Mouse (Mus musculus) liver, embryonic 12.5 days (tissue): ENCODE measurements at regions not wholly inside any gene's neighbourhood (a gene's known extent, or its start where the extent isn't known, plus 50 kb on each side); places are given as distances from the start of the nearest gene placed in this dataset.

Experiments used
- ATAC-seq: fragments of 200-750 bp; cut with Nextera tagmentation; 2 replicates; pipeline ENCODE4 v1.8.0; 2017; ENCODE audit warnings: moderate number of reproducible peaks, mild to moderate bottlenecking, moderate library complexity
- H3K27ac ChIP-seq: fragments of 300-500 bp; sonication (generic); 2 replicates; pipeline ENCODE4 v1.5.1; 2016; ENCODE audit warnings: mild to moderate bottlenecking
- H3K27me3 ChIP-seq: fragments of 300-500 bp; sonication (generic); replicated peaks from 2 replicates; pipeline ENCODE4 v1.6.1; 2016; ENCODE audit warnings: mild to moderate bottlenecking, moderate library complexity
- H3K36me3 ChIP-seq: fragments of 300-500 bp; sonication (generic); 2 replicates; pipeline ENCODE4 v1.6.1; 2016; ENCODE audit warnings: mild to moderate bottlenecking, moderate library complexity
- H3K4me1 ChIP-seq: fragments of 300-500 bp; sonication (generic); 2 replicates; pipeline ENCODE4 v1.6.1; 2016
- H3K4me2 ChIP-seq: fragments of 300-500 bp; sonication (generic); 2 replicates; pipeline ENCODE4 v1.6.1; 2016; ENCODE audit warnings: mild to moderate bottlenecking, moderate library complexity
- H3K4me3 ChIP-seq: fragments of 300-500 bp; sonication (generic); 2 replicates; pipeline ENCODE4 v1.5.1; 2016; ENCODE audit warnings: mild to moderate bottlenecking, moderate library complexity
- H3K9ac ChIP-seq: fragments of 300-500 bp; sonication (generic); 2 replicates; pipeline ENCODE4 v1.6.1; 2016; ENCODE audit warnings: mild to moderate bottlenecking, moderate library complexity
- H3K9me3 ChIP-seq: fragments of 300-500 bp; sonication (generic); replicated peaks from 2 replicates; pipeline ENCODE4 v1.6.1; 2016; ENCODE audit warnings: mild to moderate bottlenecking, moderate library complexity
- WGBS: fragments of 180-500 bp; shearing (Covaris S2); methylation state at CpG from one replicate; pipeline ENCODE4 v1.1.7; 2016; ENCODE audit not compliant: insufficient replicate concordance; 5-methylcytosine and 5-hydroxymethylcytosine counted together

DNA sequence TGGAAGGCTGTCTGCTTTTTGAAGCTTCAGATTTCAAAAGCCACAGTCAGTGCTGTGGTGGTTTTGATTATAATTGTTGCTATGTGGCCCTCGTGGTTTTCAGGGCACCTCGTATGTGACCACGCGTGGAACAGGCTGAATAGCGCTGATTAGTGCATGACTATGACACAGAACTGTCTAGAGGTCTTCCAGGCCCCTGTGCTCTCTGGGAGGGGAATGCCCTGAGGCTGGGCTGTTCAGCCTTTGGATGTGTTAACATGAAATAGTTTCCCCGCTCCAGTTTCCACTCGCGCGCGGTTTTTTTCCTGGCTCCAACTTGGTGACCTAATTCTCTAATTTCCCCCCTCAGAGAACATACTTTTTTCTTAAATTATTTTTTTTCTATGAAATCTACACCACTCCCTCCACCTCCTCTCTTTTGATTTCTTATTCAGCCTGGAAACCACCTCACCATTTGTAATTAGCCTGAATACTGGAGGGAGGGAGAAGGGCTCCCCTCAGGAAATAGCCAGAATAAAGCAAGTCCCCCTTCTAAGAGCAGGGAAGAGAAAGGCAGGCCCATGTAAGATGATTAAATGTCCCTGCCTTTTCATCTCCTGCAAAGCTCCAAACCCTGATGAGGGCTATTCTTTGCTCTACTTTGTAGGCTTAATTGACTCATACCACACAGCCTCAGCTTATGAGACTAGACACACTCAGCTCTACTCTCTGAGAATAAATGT, 156.0 kb upstream of the Btg1 start:
- Histone ChIP-seq H3K9ac (no peak overlapping the region), H3K4me3 (no peak overlapping the region), H3K9me3 (no peaks in the 10 kb centered on the region), H3K4me2 (no peak overlapping the region), H3K4me1 (no peaks in the 10 kb centered on the region), H3K27me3 (no peaks in the 10 kb centered on the region), H3K27ac (no peak overlapping the region), H3K36me3 (no peaks in the 10 kb centered on the region)
- no peak for ATAC-seq
- 71% methylated on average over 10 of the region's 10 CpGs for WGBS

DNA sequence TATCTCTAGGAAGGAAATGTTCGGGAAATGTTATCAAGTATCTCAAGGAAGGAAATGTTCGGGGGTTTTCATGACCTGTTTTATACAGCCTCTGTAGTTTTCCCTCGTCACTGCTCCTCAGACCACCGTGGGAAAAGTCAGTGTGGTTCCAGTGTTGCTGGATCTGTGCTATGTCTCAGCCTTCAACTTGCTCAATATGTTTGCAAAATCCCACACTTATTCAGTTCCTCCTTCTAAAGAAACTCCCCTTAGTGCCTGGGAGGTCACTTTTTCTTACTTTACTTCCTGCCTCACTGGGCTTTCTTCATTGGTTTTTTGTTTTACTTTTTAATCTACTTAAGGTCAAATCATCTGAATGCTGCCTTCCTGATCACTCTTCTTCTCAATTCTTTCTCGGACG, 150.8 kb upstream of the Btg1 start:
- Histone ChIP-seq H3K9me3 (no peaks in the 10 kb centered on the region), H3K27me3 (no peaks in the 10 kb centered on the region), H3K4me2 (no peak overlapping the region), H3K9ac (no peak overlapping the region), H3K36me3 (no peaks in the 10 kb centered on the region), H3K4me3 (no peak overlapping the region), H3K27ac (no peak overlapping the region), H3K4me1 (no peaks in the 10 kb centered on the region)
- WGBS: 51% methylated on average over 6 of the region's 6 CpGs
- no peak for ATAC-seq

DNA sequence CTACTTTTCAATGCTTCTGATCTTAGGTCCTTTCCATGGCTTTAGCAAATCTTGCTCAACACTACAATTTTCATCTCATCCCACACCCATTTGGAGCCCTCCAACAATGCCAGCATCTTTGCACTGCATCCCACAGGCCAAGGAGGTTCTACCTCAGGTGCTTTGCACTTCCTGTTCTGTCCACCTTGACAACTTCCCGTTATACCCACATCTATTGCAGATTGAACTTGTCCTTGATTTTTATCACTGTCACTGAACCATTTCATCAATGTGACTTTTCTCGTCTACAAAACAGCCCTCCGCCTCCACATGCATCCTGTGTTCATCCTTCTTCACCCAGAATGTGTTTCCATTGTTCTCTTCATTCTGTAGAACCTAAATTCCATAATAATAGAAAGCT, 150.0 kb upstream of the Btg1 start:
- Histone ChIP-seq H3K27me3 (no peaks in the 10 kb centered on the region), H3K4me3 (no peak overlapping the region), H3K9me3 (no peaks in the 10 kb centered on the region), H3K27ac (no peak overlapping the region), H3K9ac (no peak overlapping the region), H3K36me3 (no peaks in the 10 kb centered on the region), H3K4me1 (no peaks in the 10 kb centered on the region), H3K4me2 (no peak overlapping the region)
- no peak for ATAC-seq
- WGBS: 69% methylated on average over 3 of the region's 3 CpGs

DNA sequence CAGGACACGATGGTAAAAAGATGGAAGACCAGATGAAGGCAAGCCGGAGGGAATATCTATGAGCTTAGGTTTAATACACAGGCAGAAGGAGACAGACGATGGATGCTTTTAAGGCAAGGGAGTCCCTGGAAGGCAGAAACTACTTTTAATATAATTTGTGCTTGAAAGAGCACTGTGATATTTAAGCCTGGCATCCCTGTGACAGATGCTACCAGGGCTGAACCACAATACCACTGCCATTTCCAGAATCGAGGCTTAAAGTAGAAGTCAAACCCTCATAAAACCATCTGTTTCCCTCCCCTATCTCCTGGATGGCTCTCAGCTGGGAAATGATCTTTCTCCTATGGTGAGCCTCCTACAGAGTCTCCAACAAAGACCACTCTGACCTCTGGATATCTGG, 149.1 kb upstream of the Btg1 start:
- 65% methylated on average over 4 of the region's 4 CpGs for WGBS
- H3K9ac ChIP-seq: no peak overlapping the region
- H3K27ac ChIP-seq: no peak overlapping the region
- no peaks in the 10 kb centered on the region for H3K36me3 ChIP-seq
- H3K27me3 ChIP-seq: no peaks in the 10 kb centered on the region
- ATAC-seq: no peak
- H3K4me3 ChIP-seq: no peak overlapping the region
- no peaks in the 10 kb centered on the region for H3K9me3 ChIP-seq
- H3K4me1 ChIP-seq: no peaks in the 10 kb centered on the region
- H3K4me2 ChIP-seq: no peak overlapping the region

DNA sequence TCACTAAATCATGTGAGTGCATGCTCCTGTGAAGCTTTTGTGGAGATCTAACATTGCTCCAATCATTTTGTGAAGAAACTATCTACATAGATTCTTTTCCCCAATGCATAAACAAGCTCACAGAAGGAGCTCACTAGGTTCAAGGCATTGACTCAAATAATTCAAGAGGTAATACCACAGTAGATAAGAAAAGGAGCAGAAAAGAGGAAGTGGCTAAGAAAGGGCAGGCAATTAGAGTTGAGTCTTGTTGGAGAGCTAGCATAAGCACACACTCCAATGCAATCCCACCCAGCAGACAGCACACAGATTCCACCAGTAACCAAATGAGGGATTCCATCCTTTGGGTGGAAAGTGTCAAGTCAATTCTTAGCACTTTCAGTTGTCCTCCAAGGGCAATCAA, 145.3 kb upstream of the Btg1 start:
- no peak overlapping the region for H3K4me2 ChIP-seq
- H3K27ac ChIP-seq: no peak overlapping the region
- ATAC-seq: no peak
- no peaks in the 10 kb centered on the region for H3K9me3 ChIP-seq
- no peaks in the 10 kb centered on the region for H3K36me3 ChIP-seq
- no peaks in the 10 kb centered on the region for H3K27me3 ChIP-seq
- H3K9ac ChIP-seq: no peak overlapping the region
- H3K4me1 ChIP-seq: no peaks in the 10 kb centered on the region
- no peak overlapping the region for H3K4me3 ChIP-seq

DNA sequence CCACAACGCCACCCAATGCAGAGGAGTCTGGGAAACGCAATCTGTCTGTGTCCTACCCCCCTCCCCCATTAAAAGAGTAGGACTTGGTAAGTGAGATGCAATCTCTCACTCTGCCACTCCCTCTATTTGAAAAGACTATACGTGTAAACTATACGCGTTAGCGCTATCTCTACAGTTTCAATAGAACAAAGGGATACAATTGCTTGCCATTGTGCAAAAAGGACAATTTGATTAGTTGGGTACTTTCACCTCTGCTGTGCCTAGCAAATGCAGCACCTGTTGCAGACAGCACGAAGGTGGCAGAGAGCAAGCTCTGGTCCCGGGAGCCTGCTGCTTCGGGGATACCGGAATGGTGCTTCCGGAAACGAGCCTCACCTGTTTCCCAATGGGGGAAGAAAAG, 137.5 kb upstream of the Btg1 start:
- Histone ChIP-seq H3K4me3 (no peak overlapping the region), H3K36me3 (no peaks in the 10 kb centered on the region), H3K27me3 (no peaks in the 10 kb centered on the region), H3K4me1 (no peaks in the 10 kb centered on the region), H3K4me2 (no peak overlapping the region), H3K27ac (no peak overlapping the region), H3K9me3 (no peaks in the 10 kb centered on the region), H3K9ac (no peak overlapping the region)
- 75% methylated on average over 12 of the region's 12 CpGs for WGBS
- ATAC-seq: no peak

DNA sequence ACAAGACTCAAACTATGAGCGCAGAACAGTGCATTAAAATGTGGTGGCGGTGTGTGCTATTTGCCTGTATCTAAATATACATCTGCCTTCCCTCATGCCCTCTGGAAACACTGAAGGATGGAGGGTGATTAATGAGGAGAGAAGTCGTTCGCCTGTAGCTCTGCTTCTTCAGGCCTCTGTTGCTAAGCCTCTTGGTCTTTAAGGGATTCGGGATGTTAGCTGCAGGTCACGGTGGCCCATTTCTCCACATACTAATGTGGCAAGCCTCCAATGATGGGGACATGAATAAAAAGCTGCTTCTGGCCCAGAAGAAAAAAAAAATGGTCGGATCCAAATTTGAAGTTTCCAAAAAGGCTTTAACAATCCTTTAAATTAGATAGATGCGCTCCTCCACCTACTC, 137.0 kb upstream of the Btg1 start:
- Histone ChIP-seq H3K27ac (no peak overlapping the region), H3K4me1 (no peaks in the 10 kb centered on the region), H3K4me2 (no peak overlapping the region), H3K4me3 (no peak overlapping the region), H3K36me3 (no peaks in the 10 kb centered on the region), H3K27me3 (no peaks in the 10 kb centered on the region), H3K9me3 (no peaks in the 10 kb centered on the region), H3K9ac (no peak overlapping the region)
- 71% methylated on average over 8 of the region's 8 CpGs for WGBS
- ATAC-seq: no peak

DNA sequence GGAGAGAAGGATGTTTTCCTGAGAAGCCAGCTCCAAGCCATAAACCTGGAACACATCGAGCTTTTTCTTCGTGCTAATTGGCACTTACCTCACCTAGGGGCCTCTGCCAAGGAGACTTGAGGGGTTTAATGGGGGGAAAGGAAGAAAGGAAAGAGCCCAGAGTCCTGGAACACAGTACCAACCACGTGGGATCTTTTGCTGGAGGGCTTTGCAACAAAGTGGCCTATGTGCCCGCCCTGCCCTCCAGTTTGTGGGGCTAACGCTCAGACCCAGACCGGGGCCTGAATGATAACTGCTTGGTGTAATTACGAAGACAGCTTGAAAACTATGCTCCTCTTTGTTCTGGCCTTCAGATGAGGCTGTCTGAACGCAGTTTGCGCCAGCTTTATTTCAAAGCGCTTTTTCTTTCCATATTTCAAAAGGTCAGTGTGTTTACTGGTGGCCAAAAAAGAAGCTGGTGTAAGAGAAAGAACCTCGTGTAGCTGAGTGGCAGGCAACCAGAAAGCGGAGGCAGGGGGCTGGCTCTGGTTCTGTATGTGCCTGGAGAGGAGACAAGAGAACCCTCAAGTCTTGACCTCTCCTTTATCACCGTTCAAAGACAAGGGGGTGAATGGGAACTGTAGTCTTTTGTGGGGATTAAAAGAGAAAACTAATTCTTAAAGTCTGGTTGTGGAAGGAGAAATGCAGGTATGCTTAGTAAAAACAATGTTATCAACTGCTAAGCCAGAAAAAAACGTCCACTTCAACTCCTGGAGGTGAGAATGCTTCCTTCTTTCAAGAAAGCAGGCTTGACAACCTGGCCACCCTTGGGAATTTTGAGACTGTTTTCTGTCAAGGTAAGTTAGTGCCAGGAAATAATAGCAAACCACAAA, 136.1 kb upstream of the Btg1 start:
- no peaks in the 10 kb centered on the region for H3K9me3 ChIP-seq
- WGBS: 66% methylated on average over 14 of the region's 14 CpGs
- ATAC-seq: no peak
- H3K9ac ChIP-seq: no peak overlapping the region
- H3K4me2 ChIP-seq: no peak overlapping the region
- no peaks in the 10 kb centered on the region for H3K4me1 ChIP-seq
- H3K27ac ChIP-seq: no peak overlapping the region
- H3K36me3 ChIP-seq: no peaks in the 10 kb centered on the region
- H3K4me3 ChIP-seq: no peak overlapping the region
- no peaks in the 10 kb centered on the region for H3K27me3 ChIP-seq

DNA sequence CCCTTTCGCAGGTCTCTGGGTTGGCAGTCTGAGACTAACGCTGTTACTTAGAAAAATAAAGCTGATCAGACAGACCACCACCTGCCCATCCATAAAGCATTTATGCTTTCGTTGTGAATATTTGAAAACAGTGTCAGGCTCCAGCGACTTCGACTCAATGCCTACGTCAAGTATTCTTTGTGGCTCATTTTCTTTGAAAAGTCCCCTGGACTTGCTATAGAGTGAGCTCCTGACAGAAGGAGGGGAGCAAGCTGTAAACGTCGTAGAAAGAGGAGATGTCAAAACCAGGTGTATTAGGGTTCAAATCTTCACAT, 135.5 kb upstream of the Btg1 start:
- WGBS: 78% methylated on average over 8 of the region's 8 CpGs
- ATAC-seq: no peak
- no peaks in the 10 kb centered on the region for H3K9me3 ChIP-seq
- no peaks in the 10 kb centered on the region for H3K4me1 ChIP-seq
- no peaks in the 10 kb centered on the region for H3K36me3 ChIP-seq
- H3K9ac ChIP-seq: no peak overlapping the region
- no peaks in the 10 kb centered on the region for H3K27me3 ChIP-seq
- H3K4me3 ChIP-seq: no peak overlapping the region
- no peak overlapping the region for H3K27ac ChIP-seq
- no peak overlapping the region for H3K4me2 ChIP-seq

DNA sequence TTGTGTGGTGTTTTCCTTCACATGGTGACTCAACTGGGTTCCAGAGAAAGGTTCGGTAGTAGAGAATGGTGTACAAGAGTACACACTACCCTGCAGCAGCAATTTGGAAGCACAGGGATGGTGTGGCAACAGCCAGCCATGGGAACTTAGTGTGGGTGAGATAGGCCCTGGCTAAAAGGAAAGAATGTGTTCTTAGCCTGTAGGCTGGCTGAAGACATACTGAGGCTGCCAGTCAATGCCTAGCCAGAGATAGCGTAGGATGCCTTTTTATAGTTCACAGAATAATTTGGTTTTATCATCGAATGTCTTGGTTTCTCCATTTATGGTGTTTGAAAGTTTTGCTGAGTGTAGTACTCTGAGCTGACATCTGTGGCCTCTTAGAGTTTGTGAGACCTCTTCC, 130.1 kb upstream of the Btg1 start:
- no peak overlapping the region for H3K4me3 ChIP-seq
- H3K9me3 ChIP-seq: no peaks in the 10 kb centered on the region
- no peak overlapping the region for H3K27ac ChIP-seq
- 76% methylated on average over 3 of the region's 3 CpGs for WGBS
- no peak overlapping the region for H3K4me2 ChIP-seq
- H3K4me1 ChIP-seq: no peaks in the 10 kb centered on the region
- no peaks in the 10 kb centered on the region for H3K36me3 ChIP-seq
- no peak overlapping the region for H3K9ac ChIP-seq
- no peak for ATAC-seq
- no peaks in the 10 kb centered on the region for H3K27me3 ChIP-seq

DNA sequence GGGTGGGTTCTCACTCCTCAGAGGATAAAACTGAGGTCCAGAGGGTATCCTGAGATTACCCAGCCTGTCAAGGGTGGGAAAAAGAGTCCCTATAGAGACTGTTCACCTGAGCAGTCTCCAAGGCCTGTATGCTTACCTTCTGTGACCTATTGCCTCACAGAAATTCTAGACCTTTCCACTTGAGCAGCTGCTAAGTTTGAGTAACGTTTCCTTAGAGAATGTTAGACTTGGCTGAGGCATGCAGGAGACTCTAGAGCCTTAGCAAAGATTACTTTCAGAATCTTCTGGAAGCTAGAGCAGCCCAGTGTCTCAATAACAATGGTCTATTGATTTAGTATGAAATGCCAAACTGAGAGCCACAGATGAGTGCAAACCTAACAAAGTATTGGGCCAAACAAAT, 123.1 kb upstream of the Btg1 start:
- Histone ChIP-seq H3K4me2 (no peak overlapping the region), H3K4me3 (no peak overlapping the region), H3K36me3 (no peaks in the 10 kb centered on the region), H3K9ac (no peak overlapping the region), H3K27me3 (no peaks in the 10 kb centered on the region), H3K27ac (no peak overlapping the region), H3K4me1 (no peaks in the 10 kb centered on the region), H3K9me3 (no peaks in the 10 kb centered on the region)
- WGBS: 29% methylated on average over 1 of the region's 1 CpGs
- ATAC-seq: no peak

DNA sequence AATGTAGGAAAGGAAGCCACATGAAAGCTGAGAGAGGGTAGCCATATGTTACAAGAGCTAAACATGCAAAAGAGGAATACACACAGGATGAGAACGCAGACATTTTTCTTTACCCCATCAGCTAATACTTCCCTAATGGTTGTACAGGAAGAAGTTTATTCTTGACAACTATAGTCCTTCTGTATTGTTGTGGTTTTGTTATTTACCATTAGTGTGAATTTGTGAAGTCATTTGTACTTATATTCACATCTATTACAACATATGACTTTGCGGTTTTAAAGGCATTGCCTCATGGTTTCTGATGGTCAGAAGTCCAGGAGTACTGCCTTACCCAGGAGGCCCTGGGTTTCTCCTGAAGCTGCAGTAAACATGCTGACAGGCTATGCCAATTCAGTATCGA, 120.1 kb upstream of the Btg1 start:
- H3K9ac ChIP-seq: no peak overlapping the region
- no peaks in the 10 kb centered on the region for H3K4me1 ChIP-seq
- no peak for ATAC-seq
- H3K27ac ChIP-seq: no peak overlapping the region
- H3K9me3 ChIP-seq: no peaks in the 10 kb centered on the region
- no peaks in the 10 kb centered on the region for H3K27me3 ChIP-seq
- H3K4me2 ChIP-seq: no peak overlapping the region
- no peak overlapping the region for H3K4me3 ChIP-seq
- no peaks in the 10 kb centered on the region for H3K36me3 ChIP-seq
- 76% methylated on average over 3 of the region's 3 CpGs for WGBS

DNA sequence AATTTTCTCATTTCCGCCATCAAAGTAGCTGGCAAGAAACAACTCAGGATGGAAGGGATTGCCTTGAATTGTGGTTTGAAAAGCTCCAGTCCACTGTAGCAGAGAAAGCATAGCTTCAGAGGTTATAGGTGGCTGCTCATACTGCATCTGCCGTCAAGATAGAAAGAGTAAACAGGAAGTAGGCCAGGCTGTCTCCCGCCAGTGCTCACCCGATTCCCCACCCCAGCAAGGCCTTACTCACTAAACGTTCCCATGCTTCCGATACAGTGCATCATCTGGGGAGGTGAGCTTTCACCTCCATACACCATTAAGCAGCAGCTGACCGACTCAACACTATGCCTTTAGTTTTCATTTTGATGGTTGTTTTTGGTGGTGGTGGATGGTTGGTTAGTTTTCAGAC, 119.3 kb upstream of the Btg1 start:
- H3K27me3 ChIP-seq: no peaks in the 10 kb centered on the region
- 74% methylated on average over 7 of the region's 7 CpGs for WGBS
- no peak overlapping the region for H3K9ac ChIP-seq
- no peak overlapping the region for H3K27ac ChIP-seq
- no peaks in the 10 kb centered on the region for H3K36me3 ChIP-seq
- H3K4me1 ChIP-seq: no peaks in the 10 kb centered on the region
- no peak overlapping the region for H3K4me2 ChIP-seq
- H3K9me3 ChIP-seq: no peaks in the 10 kb centered on the region
- no peak overlapping the region for H3K4me3 ChIP-seq
- no peak for ATAC-seq
